Mouse (Mus musculus) T-helper 17 cell (primary cell): ENCODE results near the gene Clcf1.

Experiments used
- in situ Hi-C, 2 experiments: fragments of 300-600 bp; cut with MboI, MseI; formaldehyde crosslinking; loops; 1 replicate in 1 of 2; 2 replicates in 1 of 2; pipeline ENCODE4 v1.15.1; 2025; ENCODE audit warnings: high pct_unique_total_duplicates in 2 of 2

Gene Clcf1

GRCm38 (mm10) chr19:4214071-4214770 lies at the start of gene Clcf1, which contains the start of gene AC109138.7:
Gene Clcf1 (plus strand): TSS chr19:4214238.
Gene AC109138.7 (plus strand): TSS chr19:4214357.
- in situ Hi-C loops, result no loop called here

- in situ Hi-C loops, result no loop called here
Measured at GRCm38 (mm10) chr19:4164721-4165120, 49.3 kb upstream of the Clcf1 start.

DNA sequence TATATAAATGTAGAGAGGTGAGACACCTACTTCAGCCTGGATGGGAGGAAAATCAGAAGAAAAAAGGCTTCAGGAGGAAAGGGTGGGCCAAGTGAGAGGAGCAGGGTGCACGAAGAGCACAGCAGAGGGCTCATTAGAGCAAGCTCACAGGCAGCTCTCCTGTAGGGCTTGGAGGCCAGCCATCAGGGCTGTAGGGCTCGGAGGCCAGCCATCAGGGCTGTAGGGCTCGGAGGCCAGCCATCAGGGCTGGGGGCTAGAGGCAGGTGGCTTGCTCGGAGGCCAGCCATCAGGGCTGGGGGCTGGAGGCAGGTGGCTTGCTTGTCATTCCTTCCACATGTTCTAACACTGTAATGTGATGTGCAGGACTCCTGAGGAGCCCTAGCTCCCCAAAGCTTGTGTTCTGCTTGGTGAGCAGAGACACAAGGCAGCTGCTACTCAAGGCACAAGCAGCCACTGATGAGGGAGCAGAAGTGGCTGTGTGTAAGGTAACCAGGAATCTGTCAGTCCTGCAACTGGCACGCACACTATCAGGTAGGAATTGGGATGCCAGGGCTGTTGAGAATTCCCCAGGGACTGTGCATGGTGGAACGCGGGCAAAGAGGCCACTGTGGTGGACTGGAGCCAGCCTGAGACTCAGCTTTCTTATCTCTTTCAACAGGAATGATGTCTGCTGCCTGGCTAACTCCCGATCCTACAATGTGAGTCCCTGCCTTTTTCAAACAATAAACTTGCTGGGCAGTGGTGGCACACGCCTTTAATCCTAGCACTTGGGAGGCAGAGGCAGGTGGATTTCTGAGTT lies 47.2 kb upstream of the Clcf1 start:
- in situ Hi-C loops, result no loop called here

- in situ Hi-C loops, result no loop called here
Measured at GRCm38 (mm10) chr19:4169378-4169784, 44.7 kb upstream of the Clcf1 start.

GRCm38 (mm10) chr19:4169810-4170209 lies 44.2 kb upstream of the Clcf1 start:
- in situ Hi-C loops, result no loop called here

DNA sequence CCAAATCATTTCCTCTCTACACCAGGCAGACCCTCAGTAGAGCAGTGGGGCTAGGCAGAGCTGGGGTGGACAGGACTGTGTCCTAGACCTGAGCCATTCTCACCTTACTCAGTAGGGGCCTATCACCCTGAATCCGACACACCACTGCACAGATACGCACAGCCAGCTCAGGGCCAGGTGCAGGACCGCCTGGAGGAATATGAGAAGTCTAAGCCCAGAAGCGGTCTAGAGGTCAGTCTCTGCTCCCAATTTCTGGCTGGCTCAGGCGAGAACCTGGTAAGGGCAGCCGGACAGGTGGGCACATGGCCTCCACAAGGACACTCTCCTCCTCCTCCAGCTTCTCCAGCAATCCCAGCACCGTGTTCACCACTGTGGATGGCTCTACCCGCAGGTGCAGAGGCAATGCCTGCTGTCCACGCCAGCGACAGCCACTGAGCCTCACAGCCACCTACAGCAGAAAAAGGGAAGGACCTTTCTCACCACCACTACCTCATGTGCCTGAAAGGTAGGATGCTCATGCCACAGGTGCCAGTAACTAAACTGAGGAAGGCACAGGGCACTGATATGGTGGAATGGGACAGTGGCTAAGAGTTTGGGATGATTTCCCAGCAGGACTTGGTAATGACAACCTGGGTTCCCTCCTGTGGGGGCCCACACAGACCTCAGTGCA lies 43.2 kb upstream of the Clcf1 start:
- in situ Hi-C loops, result no loop called here

- in situ Hi-C loops, result no loop called here
Measured at GRCm38 (mm10) chr19:4171393-4172290, 42.4 kb upstream of the Clcf1 start.

GRCm38 (mm10) chr19:4172925-4173324 lies 41.1 kb upstream of the Clcf1 start:
- in situ Hi-C loops, result no loop called here

DNA sequence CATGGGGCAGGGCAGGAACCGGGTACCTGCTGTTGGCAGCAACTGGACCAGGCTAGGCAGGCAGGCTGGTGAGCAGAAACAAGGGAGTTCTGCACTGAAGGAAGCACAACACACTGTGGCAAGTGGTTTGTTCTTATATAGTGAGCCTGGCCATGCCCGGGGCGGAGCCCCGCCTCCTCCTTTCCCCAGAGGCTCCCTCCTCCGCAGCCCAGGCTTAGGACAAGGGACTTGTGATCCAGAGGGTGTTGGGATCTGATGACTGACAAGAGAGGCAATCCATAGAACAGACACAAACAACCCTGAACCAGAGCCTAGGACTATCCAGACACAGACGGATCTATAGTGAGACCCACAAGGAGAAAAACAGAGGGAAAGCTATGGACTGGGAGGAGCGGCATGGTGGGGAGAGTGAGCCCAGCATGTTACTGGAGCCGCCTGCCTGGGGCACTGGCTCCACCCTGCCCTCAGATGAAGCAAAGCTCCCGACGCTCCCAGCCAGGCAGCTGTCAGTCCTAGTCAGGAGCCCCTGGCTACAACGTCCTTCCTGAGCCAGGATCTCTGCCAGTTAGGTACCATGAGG lies 38.6 kb upstream of the Clcf1 start, which contains the start of gene Carns1:
Gene Carns1 (minus strand): TSS at position 112 of the 580 bp plus-strand sequence.
- in situ Hi-C loops, result no loop called here

DNA sequence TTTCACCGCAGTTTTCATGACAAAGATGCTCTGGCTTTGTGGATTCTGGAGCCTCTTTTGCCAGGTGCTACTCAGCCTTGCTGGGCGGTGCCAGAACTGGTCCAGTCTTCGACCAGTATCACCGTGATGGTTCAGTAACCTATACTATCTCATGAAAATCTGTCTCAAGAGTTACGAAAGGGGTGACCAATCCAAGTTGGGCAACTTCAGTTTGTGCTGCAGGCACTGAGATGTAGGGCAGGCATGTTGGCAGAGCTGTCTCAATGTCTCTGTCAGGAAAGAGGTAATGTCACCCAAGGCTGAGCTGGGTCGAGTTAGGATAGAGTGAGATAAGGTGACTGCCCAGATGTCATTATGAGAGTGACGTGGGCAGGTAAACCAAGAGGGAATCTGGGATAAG lies 33.6 kb upstream of the Clcf1 start:
- in situ Hi-C loops, result loop anchor here in 1 of 2 experiments (10.0 kb wide), 1 partner anchor 606 kb away; the partner anchor contains the start of gene Ppp6r3

DNA sequence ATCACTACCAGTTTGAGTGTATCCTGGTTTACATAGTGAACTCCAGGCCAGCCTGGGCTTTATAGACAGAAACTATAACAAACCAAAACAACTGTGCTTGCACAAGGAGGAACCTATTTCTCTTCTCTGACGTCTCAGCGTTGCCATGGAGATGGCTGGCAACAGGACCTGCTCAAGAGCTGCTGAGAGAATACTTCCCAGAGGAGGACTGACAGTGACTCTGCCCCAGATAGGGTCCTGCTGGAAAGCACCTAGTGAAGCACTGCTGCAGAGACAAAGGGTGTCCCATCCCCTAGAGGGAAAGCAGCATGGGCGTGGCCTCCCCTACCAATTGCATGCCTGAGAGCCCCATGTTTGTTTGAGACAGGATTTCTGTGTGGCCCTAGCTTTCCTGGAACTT lies 32.1 kb upstream of the Clcf1 start:
- in situ Hi-C loops, result loop anchor here in 1 of 2 experiments (10.0 kb wide), 1 partner anchor 607 kb away; the partner anchor contains the start of gene Ppp6r3

GRCm38 (mm10) chr19:4183689-4184088 lies 30.3 kb upstream of the Clcf1 start:
- in situ Hi-C loops, result loop anchor here in 1 of 2 experiments (10.0 kb wide), 1 partner anchor 609 kb away; the partner anchor contains the start of gene Ppp6r3

- in situ Hi-C loops, result loop anchor here in 1 of 2 experiments (10.0 kb wide), 1 partner anchor 610 kb away; the partner anchor contains the start of gene Ppp6r3
Measured at GRCm38 (mm10) chr19:4184976-4185975, 28.8 kb upstream of the Clcf1 start.

GRCm38 (mm10) chr19:4187303-4187702 lies 26.7 kb upstream of the Clcf1 start:
- in situ Hi-C loops, result loop anchor here in 1 of 2 experiments (10.0 kb wide), 1 partner anchor 613 kb away; the partner anchor contains the start of gene Ppp6r3

DNA sequence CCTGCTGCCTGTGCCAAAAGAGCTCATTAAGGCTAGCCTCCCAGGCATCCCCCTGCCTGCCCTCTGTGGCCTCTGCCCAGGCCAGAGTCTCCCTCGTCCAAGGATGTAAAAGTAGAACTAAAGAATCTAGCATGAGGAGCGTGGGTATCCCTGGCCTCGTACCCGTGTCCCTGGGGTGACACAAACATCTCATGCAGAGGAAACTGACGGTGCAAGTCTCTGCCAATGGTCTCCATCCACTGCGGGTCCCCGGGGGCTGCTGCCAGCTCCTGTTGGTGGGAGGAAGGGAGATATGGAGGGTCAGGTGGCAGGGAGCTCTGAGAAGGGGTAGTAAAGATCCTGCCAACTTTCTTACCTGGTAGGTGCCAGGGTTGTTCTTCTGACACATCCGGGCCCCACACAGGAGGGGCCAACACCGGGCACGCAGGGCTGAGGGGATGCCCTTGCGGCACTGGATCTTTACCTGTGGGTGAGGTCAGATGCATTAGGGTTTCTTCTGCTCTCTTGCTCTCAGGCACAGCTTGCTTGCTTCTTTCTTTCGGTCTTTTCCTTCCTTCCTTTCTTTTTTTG lies 24.9 kb upstream of the Clcf1 start:
- in situ Hi-C loops, result loop anchor here in 1 of 2 experiments (10.0 kb wide), 1 partner anchor 614 kb away; the partner anchor contains the start of gene Ppp6r3

DNA sequence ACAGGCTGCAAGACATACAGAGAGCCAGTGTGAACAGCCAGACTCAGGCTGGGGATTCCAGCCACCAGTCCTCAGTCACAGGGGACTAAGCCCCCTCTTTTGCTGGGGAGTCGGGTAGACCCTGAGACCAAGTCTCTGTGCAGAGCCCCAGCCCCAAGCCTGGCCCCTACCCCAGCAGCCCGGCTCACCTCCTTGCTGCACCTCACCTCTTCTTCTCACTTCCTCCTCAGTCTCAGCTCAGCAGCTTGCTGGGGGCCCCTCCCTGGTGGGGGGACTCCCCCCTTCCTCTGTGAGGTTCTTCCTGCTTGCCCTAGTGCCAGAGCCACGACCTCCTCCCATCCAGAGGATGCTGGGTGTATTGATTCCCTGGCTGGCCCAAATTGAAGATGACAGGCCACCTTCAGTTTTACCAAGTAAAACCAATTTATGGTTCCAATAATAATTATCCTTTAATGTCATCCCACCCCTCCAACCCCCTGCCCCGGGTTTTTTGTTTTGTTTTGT lies 23.2 kb upstream of the Clcf1 start, which contains the start of gene Tbc1d10c:
Gene Tbc1d10c (minus strand): TSS at position 454 of the 504 bp plus-strand sequence.
- in situ Hi-C loops, result no loop called here

- in situ Hi-C loops, result no loop called here
Measured at GRCm38 (mm10) chr19:4191528-4192250, 22.3 kb upstream of the Clcf1 start, which contains the start of gene Ppp1ca. Gene Ppp1ca (plus strand): TSS chr19:4192065.
